Mouse (Mus musculus) ES-Bruce4 (cell line): ENCODE measurements around the gene Adgre5. TPM values are rescaled to one million over a fixed set of nuclear protein-coding genes. Genes with fewer than 3 reads are reported as not detected.

Experiments
- H3K27ac ChIP-seq: 2 replicates; pipeline ENCODE4 v1.5.1; 2012; ENCODE audit warnings: low read length, inconsistent platforms; ENCODE audit not compliant: insufficient read depth
- H3K27me3 ChIP-seq: 2 replicates; pipeline ENCODE4 v1.6.1; 2012; ENCODE audit warnings: mild to moderate bottlenecking, low read length, inconsistent platforms; ENCODE audit not compliant: control insufficient read depth, poor library complexity, insufficient read depth, severe bottlenecking
- H3K36me3 ChIP-seq: 2 replicates; pipeline ENCODE4 v1.6.1; 2012; ENCODE audit warnings: inconsistent platforms, mild to moderate bottlenecking, low read length, moderate library complexity; ENCODE audit not compliant: control insufficient read depth, poor library complexity, insufficient read depth, severe bottlenecking
- H3K4me1 ChIP-seq: one replicate; pipeline ENCODE4 v1.8.1; 2011; ENCODE audit warnings: low read length; ENCODE audit not compliant: control insufficient read depth, insufficient read depth
- H3K4me3 ChIP-seq: 2 replicates; pipeline ENCODE4 v1.5.1; 2011; ENCODE audit warnings: low read depth, mild to moderate bottlenecking, low read length
- H3K9ac ChIP-seq: 2 replicates; pipeline ENCODE4 v1.6.1; 2012; ENCODE audit warnings: low read depth, mild to moderate bottlenecking, inconsistent platforms; ENCODE audit not compliant: poor library complexity, severe bottlenecking
- H3K9me3 ChIP-seq: replicated peaks from 2 replicates; pipeline ENCODE4 v1.6.1; 2012; ENCODE audit warnings: mild to moderate bottlenecking, low read length, inconsistent platforms; ENCODE audit not compliant: control insufficient read depth, poor library complexity, insufficient read depth, severe bottlenecking
- CTCF ChIP-seq: IDR thresholded peaks from one replicate; pipeline ENCODE4 v1.8.1; 2011; ENCODE audit warnings: low read depth, low read length
- EP300 ChIP-seq: IDR thresholded peaks from 2 replicates; pipeline ENCODE4 v1.6.1; 2011; ENCODE audit warnings: low read depth, low read length; ENCODE audit not compliant: insufficient read depth
- POLR2A ChIP-seq: IDR thresholded peaks from one replicate; pipeline ENCODE4 v1.8.1; 2011; ENCODE audit warnings: low read length; ENCODE audit not compliant: insufficient read depth
- polyA plus RNA-seq: library from polyadenylated mRNA; stranded (reverse); fragments of >200 nt; gene quantifications from 2 replicates; pipeline ENCODE4 v1.2.4, GENCODE M21; 2011; ENCODE audit warnings: low read depth; ENCODE audit not compliant: missing spikeins, insufficient read depth, insufficient read length

Adgre5 gene
- polyA plus RNA-seq, 1 experiment = 17.5 TPM

DNA sequence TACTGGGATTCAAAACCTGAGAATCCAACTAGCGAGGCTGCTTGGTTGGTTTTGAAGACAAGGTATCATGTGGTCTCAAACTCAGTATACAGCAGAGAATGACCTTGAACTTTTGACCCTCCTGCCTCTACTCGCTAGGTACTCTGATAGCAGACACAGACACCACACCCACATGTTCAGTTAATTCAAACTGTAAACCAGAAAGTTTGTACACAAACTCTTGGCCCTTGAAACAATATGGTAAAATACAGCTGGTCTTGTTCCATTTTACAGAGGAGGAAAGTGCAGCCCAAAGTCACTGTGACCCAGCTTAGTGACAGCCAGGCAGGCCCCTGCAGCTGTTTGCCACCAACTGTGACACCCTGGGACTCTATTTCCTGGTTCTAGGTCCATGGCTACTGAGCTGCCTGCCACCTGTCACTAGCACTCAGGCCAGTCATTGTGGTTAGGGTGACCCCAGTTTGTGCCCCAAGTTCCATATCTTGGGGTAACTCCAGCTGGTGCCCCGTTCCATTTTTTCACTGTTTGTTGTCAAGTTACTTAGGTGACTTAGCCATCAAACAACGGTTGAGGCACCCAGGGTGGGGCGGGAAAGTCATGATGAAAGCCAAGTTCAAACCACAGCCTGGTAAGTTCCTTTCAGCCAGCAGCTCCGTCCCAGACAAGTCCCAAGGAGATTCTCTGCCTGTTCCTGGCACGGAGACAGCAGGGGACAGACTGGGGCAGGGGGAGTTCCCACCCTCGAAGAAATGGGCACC, 1.2 kb downstream of the Adgre5 start:
- H3K27ac ChIP-seq = peak overlapping the region; percentile 91
- no peaks in the 10 kb centered on the region for H3K9me3 ChIP-seq
- no peaks in the 10 kb centered on the region for H3K27me3 ChIP-seq
- H3K36me3 ChIP-seq = no peaks in the 10 kb centered on the region
- H3K4me3 ChIP-seq = peak overlapping the region; percentile 3; the same call in 1 of the 2 replicates
- peak overlapping the region; percentile 61 for H3K9ac ChIP-seq
- TF ChIP-seq POLR2A (no peak), CTCF (no peak), EP300 (no peak)
- H3K4me1 ChIP-seq = peaks cover 3% of the 10 kb centered on the region

DNA sequence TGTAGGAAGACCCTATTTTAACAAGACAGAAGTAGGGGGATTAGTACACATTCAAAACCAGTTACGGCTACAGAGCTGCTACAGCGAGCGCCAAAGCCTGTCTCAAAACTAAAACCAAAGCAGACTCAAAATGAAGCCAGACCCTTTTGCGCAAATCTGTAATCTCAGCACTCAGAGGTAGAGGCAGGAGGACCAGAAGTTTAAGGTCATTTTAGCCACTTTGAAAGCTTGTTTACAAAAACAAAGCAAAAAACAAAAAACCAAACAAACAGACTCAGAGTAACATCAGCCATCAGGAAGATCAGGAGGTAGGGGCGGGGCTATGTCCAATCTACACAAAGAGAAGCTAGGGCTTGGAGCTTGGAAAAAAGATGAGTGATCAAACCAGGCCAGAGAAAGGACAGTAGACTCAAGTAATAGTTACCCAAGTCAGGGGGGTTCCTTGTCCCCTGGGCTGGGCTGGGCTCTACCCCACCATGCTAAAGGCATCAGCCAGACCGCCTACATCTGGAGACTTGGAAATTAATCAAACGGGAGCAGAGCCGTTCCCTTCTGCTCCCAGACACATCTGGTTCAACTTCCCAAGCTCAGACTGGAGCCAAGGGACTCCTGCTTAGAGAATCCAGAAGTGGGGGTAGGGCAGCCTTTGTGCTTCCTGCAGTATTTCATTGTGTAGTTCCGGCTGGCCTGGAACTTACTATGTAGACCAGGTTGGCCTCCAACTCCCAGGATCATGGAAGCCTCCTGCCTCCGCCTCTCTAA, 2.0 kb downstream of the Adgre5 start:
- no peak for TF ChIP-seq POLR2A
- TF ChIP-seq CTCF = no peak
- 0 out of 2 replicates have a peak, but pooled peaks have one; percentile 48 for TF ChIP-seq EP300
- peak overlapping the region; percentile 91 for H3K27ac ChIP-seq

GRCm38 (mm10) chr8:83737852-83738562, 3.1 kb downstream of the Adgre5 start:
- Histone ChIP-seq H3K27me3 (no peaks in the 10 kb centered on the region), H3K9ac (no peak overlapping the region), H3K27ac (peak overlapping the region; percentile 91)

More for the DNA sequence above, 2.0 kb downstream of the Adgre5 start:
- H3K4me3 ChIP-seq = peak overlapping the region; percentile 3; the same call in 1 of the 2 replicates
- H3K27me3 ChIP-seq = no peaks in the 10 kb centered on the region
- H3K4me1 ChIP-seq = peaks cover 3% of the 10 kb centered on the region
- H3K9me3 ChIP-seq = no peaks in the 10 kb centered on the region
- no peaks in the 10 kb centered on the region for H3K36me3 ChIP-seq
- H3K9ac ChIP-seq = peak overlapping the region; percentile 32

GRCm38 (mm10) chr8:83737346-83737745, 3.8 kb downstream of the Adgre5 start:
- no peaks in the 10 kb centered on the region for H3K27me3 ChIP-seq
- H3K27ac ChIP-seq = peak overlapping the region; percentile 91
- peaks cover 3% of the 10 kb centered on the region for H3K4me1 ChIP-seq
- 0 out of 2 replicates have a peak, but pooled peaks cover 3% of the 10 kb centered on the region for H3K36me3 ChIP-seq
- no peak overlapping the region for H3K4me3 ChIP-seq
- H3K9me3 ChIP-seq = no peaks in the 10 kb centered on the region
- TF ChIP-seq EP300 (no peak), CTCF (peak; percentile 44)
- no peak overlapping the region for H3K9ac ChIP-seq

More at GRCm38 (mm10) chr8:83737852-83738562, 3.1 kb downstream of the Adgre5 start:
- Histone ChIP-seq H3K36me3 (no peaks in the 10 kb centered on the region), H3K4me1 (peaks cover 3% of the 10 kb centered on the region), H3K9me3 (no peaks in the 10 kb centered on the region), H3K4me3 (no peak overlapping the region)
- no peak for TF ChIP-seq CTCF
- no peak for TF ChIP-seq POLR2A
- TF ChIP-seq EP300 = peak; percentile 59; the same call in 1 of the 2 replicates

GRCm38 (mm10) chr8:83736681-83737080, 4.4 kb downstream of the Adgre5 start:
- no peak overlapping the region for H3K9ac ChIP-seq
- H3K4me3 ChIP-seq = no peak overlapping the region
- TF ChIP-seq CTCF (no peak), EP300 (no peak), POLR2A (no peak)
- peaks cover 9% of the 10 kb centered on the region; the same call in 1 of the 2 replicates for H3K36me3 ChIP-seq
- no peaks in the 10 kb centered on the region for H3K27me3 ChIP-seq
- 0 out of 2 replicates have a peak, but pooled peaks cover 3% of the 10 kb centered on the region for H3K9me3 ChIP-seq
- no peak overlapping the region for H3K27ac ChIP-seq
- H3K4me1 ChIP-seq = peaks cover 3% of the 10 kb centered on the region
